Mouse (Mus musculus): ENCODE measurements around the gene Hemk1. TPM values are rescaled to one million over a fixed set of nuclear protein-coding genes. Genes with fewer than 3 reads are reported as not detected.
A peak's percentile ranks its signal among the peaks of the same experiment; 100 is the strongest.

Gene Hemk1
- polyA plus RNA-seq, 1 experiment: 25.5 TPM

- Histone ChIP-seq H3K36me3 (ENCODE audit: control insufficient read depth, insufficient read depth, low read length) (no peaks in the 10 kb centered on the region), H3K27me3 (ENCODE audit: control insufficient read depth, insufficient read depth, low read length) (no peaks in the 10 kb centered on the region), H3K4me1 (replicated peaks; ENCODE audit: control insufficient read depth, insufficient read depth, low read length) (peaks cover 4% of the 10 kb centered on the region; the same call in 1 of the 2 replicates), H3K4me3 (ENCODE audit: control insufficient read depth, insufficient read depth, low read length) (no peak overlapping the region), H3K27ac (ENCODE audit: control insufficient read depth, insufficient read depth, low read length) (no peak overlapping the region)
- TF ChIP-seq CTCF (IDR thresholded peaks at IDR 0.05; ENCODE audit: borderline replicate concordance, control insufficient read depth, extremely low read depth, insufficient read depth, low read length, poor library complexity) (no peak), POLR2A (IDR thresholded peaks at IDR 0.05; ENCODE audit: control insufficient read depth, extremely low read depth, insufficient read depth, low read length, poor library complexity) (no peak)
- DNase-seq: no peak
- WGBS: 73% methylated on average over 9 of the region's 9 CpGs
Measured at GRCm38 (mm10) chr9:107347586-107348183, 9.5 kb upstream of the Hemk1 start.

- Histone ChIP-seq H3K4me1 (replicated peaks; ENCODE audit: control insufficient read depth, insufficient read depth, low read length) (peaks cover 14% of the 10 kb centered on the region), H3K36me3 (ENCODE audit: control insufficient read depth, insufficient read depth, low read length) (no peaks in the 10 kb centered on the region), H3K27ac (ENCODE audit: control insufficient read depth, insufficient read depth, low read length) (no peak overlapping the region), H3K27me3 (ENCODE audit: control insufficient read depth, insufficient read depth, low read length) (no peaks in the 10 kb centered on the region), H3K4me3 (ENCODE audit: control insufficient read depth, insufficient read depth, low read length) (no peak overlapping the region)
- no peak for DNase-seq
- TF ChIP-seq POLR2A (IDR thresholded peaks at IDR 0.05; ENCODE audit: control insufficient read depth, extremely low read depth, insufficient read depth, low read length, poor library complexity) (no peak), CTCF (IDR thresholded peaks at IDR 0.05; ENCODE audit: borderline replicate concordance, control insufficient read depth, extremely low read depth, insufficient read depth, low read length, poor library complexity) (no peak)
- WGBS: 92% methylated on average over 8 of the region's 8 CpGs
Measured at GRCm38 (mm10) chr9:107346081-107346480, 7.9 kb upstream of the Hemk1 start.

DNA sequence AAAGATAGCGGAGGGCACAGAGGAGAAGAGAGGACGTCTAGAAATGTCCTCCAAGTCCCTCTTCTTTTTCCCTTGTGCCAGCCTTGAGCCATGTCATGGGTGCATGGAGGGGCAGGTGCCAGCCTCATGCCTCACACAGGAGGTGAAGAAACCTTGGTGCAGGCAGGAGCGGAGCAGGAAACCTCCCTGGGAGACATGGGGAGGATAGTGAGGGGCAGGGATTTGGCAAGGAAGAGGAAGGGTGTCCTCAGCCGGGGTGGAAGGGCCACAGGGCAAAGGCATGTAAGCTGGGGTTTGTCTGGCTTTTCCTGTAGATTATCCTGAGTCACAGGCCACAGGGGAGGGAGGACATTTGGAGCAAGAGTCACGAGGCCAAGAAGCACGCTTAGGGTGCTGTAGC, 5.9 kb upstream of the Hemk1 start:
- Histone ChIP-seq H3K27me3 (ENCODE audit: control insufficient read depth, insufficient read depth, low read length) (no peaks in the 10 kb centered on the region), H3K4me3 (ENCODE audit: control insufficient read depth, insufficient read depth, low read length) (no peak overlapping the region), H3K27ac (ENCODE audit: control insufficient read depth, insufficient read depth, low read length) (no peak overlapping the region), H3K4me1 (replicated peaks; ENCODE audit: control insufficient read depth, insufficient read depth, low read length) (peaks cover 23% of the 10 kb centered on the region), H3K36me3 (ENCODE audit: control insufficient read depth, insufficient read depth, low read length) (no peaks in the 10 kb centered on the region)
- TF ChIP-seq CTCF (IDR thresholded peaks at IDR 0.05; ENCODE audit: borderline replicate concordance, control insufficient read depth, extremely low read depth, insufficient read depth, low read length, poor library complexity) (no peak), POLR2A (IDR thresholded peaks at IDR 0.05; ENCODE audit: control insufficient read depth, extremely low read depth, insufficient read depth, low read length, poor library complexity) (no peak)
- WGBS: 90% methylated on average over 6 of the region's 6 CpGs
- no peak for DNase-seq

DNA sequence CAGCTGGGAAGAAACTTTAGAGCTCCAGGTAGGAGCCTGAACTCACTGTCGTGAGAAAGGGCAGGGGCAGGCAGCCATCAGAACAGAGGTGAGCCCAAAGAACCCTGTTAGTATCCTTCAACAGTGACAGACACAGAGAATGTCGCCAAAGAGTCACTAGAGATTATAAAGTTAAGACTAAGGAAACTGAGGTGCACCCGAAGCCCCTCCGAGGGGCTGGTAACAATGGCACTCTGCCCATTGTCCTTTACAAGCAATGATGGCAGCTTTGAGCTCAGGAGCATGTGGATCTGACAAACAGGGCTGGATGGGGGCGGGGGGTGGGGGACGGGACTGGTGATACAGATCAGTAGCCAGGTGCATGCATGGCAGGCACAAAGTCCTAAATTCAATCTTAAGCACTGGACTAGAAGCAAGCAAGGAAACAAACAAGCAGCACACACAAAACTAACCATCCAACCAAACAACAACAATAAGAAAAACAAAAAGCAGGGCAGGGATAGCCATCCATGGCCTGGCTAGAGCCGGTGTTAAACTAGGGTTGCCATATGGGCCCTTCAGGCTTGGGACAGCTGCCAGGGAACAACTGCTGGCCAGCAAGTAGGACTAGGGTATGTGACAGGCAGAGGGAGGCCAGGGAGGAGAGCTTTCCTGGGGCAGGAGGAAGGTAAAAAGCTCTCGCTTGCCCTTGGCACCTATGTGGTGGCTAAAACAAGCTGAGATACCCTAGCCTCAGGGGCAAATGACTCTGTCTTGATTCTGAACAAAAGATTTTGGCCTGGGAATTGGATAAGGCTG, 5.2 kb upstream of the Hemk1 start:
- Histone ChIP-seq H3K27ac (ENCODE audit: control insufficient read depth, insufficient read depth, low read length) (no peak overlapping the region), H3K4me1 (replicated peaks; ENCODE audit: control insufficient read depth, insufficient read depth, low read length) (peaks cover 26% of the 10 kb centered on the region), H3K36me3 (ENCODE audit: control insufficient read depth, insufficient read depth, low read length) (no peaks in the 10 kb centered on the region), H3K27me3 (ENCODE audit: control insufficient read depth, insufficient read depth, low read length) (no peaks in the 10 kb centered on the region), H3K4me3 (ENCODE audit: control insufficient read depth, insufficient read depth, low read length) (no peak overlapping the region)
- TF ChIP-seq POLR2A (IDR thresholded peaks at IDR 0.05; ENCODE audit: control insufficient read depth, extremely low read depth, insufficient read depth, low read length, poor library complexity) (no peak), CTCF (IDR thresholded peaks at IDR 0.05; ENCODE audit: borderline replicate concordance, control insufficient read depth, extremely low read depth, insufficient read depth, low read length, poor library complexity) (no peak)
- DNase-seq: no peak
- WGBS: 76% methylated on average over 8 of the region's 8 CpGs

GRCm38 (mm10) chr9:107342201-107342709, 4.1 kb upstream of the Hemk1 start:
- H3K36me3 ChIP-seq (ENCODE audit: control insufficient read depth, insufficient read depth, low read length): no peaks in the 10 kb centered on the region
- no peak for DNase-seq
- WGBS: 28% methylated on average over 11 of the region's 11 CpGs
- H3K4me1 ChIP-seq (replicated peaks; ENCODE audit: control insufficient read depth, insufficient read depth, low read length): peaks cover 26% of the 10 kb centered on the region
- TF ChIP-seq CTCF (IDR thresholded peaks at IDR 0.05; ENCODE audit: borderline replicate concordance, control insufficient read depth, extremely low read depth, insufficient read depth, low read length, poor library complexity) (no peak), POLR2A (IDR thresholded peaks at IDR 0.05; ENCODE audit: control insufficient read depth, extremely low read depth, insufficient read depth, low read length, poor library complexity) (no peak)
- no peak overlapping the region for H3K4me3 ChIP-seq (ENCODE audit: control insufficient read depth, insufficient read depth, low read length)
- H3K27me3 ChIP-seq (ENCODE audit: control insufficient read depth, insufficient read depth, low read length): no peaks in the 10 kb centered on the region
- no peak overlapping the region for H3K27ac ChIP-seq (ENCODE audit: control insufficient read depth, insufficient read depth, low read length)

GRCm38 (mm10) chr9:107340911-107341645, 2.9 kb upstream of the Hemk1 start:
- 58% methylated on average over 12 of the region's 12 CpGs for WGBS
- H3K36me3 ChIP-seq (ENCODE audit: control insufficient read depth, insufficient read depth, low read length): no peaks in the 10 kb centered on the region
- H3K4me1 ChIP-seq (replicated peaks; ENCODE audit: control insufficient read depth, insufficient read depth, low read length): peaks cover 26% of the 10 kb centered on the region
- peak overlapping the region; percentile 51 for H3K4me3 ChIP-seq (ENCODE audit: control insufficient read depth, insufficient read depth, low read length)
- no peak overlapping the region for H3K27ac ChIP-seq (ENCODE audit: control insufficient read depth, insufficient read depth, low read length)
- DNase-seq: no peak
- H3K27me3 ChIP-seq (ENCODE audit: control insufficient read depth, insufficient read depth, low read length): no peaks in the 10 kb centered on the region
- no peak for TF ChIP-seq CTCF (IDR thresholded peaks at IDR 0.05; ENCODE audit: borderline replicate concordance, control insufficient read depth, extremely low read depth, insufficient read depth, low read length, poor library complexity)

Data from thymus, adult 2 months (tissue).